Mouse (Mus musculus): ENCODE data around the gene Szrd1.

Szrd1 gene

DNA sequence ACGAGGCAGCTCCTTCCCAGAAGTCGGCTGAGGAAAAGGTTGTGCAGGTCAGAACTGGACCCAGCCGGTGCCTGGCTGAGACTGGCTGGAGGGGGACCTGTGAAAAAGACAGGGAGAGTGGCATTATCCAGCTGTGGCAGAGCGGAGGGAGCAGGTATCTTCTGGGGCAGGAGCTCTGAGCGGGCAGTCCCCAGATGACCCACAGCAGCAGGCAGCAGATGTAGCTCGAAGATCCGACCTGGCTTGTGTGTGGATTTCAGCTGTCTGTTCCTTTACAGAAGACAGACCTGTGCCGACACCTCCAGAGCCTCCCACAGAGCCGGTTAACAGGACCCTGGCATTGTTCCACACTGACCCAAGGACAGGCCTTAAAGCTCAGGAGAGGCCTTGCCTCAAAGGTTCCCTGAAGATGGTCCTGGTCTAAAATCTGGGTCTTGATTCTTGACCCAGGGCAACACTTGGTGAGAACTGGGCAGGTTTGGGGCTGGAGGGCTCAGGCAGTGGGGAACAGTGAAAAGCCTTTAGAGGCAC lies 72.0 kb downstream of the Szrd1 start:
- DNase-seq (ENCODE audit: low spot score in 2 of 2), result no peak

DNA sequence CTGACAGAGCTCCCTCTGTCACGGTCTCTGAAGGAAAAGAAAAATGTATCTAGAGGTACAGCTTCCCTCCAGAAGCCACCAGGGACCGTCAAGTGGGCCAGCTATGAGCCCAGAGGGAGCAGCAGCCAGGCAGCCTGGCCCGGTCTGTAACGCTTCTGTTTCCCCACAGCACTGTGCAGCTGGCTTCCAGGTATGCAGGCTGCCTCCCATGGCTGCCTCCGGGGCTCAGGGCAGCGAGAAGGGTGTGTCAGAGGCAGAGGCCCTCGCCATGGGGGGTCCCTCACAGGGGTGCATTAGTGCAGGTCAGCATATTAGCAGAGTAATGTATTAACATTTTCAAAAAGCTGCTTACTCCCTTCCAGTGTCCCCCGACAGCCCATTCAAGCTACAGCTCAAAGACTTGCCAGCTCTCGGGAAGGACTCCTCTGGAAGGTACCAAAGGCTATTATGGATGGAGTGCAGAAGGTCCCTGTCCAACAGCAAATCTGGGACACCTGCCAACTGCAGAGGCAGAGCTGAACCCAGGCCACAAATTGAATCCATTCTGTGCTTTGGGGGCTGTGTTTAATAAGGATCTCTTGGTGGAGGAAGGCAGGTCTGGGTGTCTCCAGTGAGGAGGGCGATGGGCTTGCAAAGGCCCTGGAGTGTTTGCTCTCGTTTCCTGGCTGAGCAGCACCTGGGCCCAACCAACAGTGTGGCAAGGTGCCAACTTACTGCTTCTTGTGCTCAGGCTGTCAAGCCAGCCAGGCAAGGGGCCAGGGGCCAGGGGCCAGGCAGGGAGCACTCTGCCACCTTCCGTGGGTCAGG lies 72.7 kb downstream of the Szrd1 start:
- no peak for DNase-seq (ENCODE audit: low spot score in 2 of 2)

DNA sequence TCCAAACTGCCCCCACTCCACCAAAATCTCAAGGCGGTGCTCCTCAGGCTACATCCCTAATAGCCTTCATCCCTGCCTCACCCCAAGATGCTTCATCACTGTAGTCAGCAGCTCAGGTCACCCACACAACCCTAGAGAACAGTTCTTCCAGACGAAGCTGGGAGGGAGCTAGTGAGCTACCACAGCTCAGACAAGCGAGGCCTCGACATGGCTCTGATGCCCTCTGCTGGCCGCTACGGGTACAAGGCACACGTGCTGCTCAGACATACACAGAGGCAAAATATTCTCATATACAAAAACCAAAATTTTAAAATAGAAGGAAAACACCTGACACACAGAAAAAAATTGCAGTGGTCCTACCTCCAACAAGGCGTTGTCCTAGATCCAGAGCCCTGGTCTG lies 74.5 kb downstream of the Szrd1 start:
- DNase-seq (ENCODE audit: low spot score in 2 of 2), result peak; percentile 41 to 54

DNA sequence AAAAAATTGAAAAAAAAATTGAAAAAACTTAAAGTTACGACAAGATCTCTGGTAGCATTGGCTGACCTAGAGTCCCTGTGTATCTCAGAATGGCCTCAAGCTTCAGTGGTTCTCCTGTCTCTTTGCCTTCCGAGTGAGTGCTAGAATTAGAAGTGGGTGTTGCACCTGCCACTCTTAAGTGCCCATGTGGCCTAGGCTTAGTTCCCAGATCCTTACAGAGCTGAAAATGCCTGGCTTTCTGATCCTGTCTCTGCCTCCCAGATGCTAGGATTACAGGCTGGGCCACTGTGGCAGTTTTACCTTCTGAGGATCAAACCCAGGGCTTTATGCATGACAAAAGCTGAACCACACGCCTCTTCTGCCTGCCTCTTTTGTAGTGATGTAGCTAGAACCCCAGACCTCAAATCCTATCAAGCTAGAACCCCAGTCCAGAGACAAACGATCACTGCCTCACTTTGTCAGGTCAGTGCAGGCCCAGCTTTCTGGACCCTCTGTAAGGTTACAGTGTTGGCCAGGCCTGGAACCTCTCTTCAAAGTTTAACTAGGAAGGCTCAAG lies 75.4 kb downstream of the Szrd1 start:
- DNase-seq (ENCODE audit: low spot score in 2 of 2), result no peak

Data from urinary bladder, adult 18-20 months (tissue).